Mouse (Mus musculus) left cerebral cortex, adult 8-10 months (tissue): ENCODE data around the gene Gm20431. TPM values are rescaled to one million over a fixed set of nuclear protein-coding genes. Genes with fewer than 3 reads are reported as not detected.

Experiments
- DNase-seq, 2 experiments: peaks; one replicate each; pipeline ENCODE4 v3.0.0; 2022; ENCODE audit warnings: low spot score in 2 of 2
- total RNA-seq, 4 experiments: library from RNA; stranded (reverse); gene quantifications; 2 replicates each; pipeline ENCODE4 v1.2.4; 2022

Gm20431 gene
- total RNA-seq, 4 experiments from 2014 or later, result 26.0 to 42.5 (median 32.6) TPM

DNA sequence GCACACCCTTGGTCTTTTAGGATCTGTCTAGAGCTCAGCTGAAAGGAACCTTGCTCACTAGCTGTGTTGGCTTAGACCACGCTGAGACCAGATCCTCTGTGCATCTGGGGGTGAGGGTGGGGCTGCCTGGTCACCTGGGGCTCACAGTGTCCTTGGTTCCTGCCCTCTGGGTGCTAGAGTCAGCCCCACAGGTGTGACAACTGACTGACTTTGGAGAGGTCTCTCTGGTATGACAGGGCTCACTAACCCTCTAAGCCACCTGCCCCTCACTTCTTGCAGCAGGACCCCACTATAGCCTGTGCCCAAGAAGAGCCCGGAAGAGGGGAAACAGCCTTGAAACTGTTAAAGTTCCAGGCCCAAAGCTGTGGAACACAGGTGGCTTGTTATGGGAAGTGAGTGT, 58.9 kb downstream of the Gm20431 start:
- no peak for DNase-seq

DNA sequence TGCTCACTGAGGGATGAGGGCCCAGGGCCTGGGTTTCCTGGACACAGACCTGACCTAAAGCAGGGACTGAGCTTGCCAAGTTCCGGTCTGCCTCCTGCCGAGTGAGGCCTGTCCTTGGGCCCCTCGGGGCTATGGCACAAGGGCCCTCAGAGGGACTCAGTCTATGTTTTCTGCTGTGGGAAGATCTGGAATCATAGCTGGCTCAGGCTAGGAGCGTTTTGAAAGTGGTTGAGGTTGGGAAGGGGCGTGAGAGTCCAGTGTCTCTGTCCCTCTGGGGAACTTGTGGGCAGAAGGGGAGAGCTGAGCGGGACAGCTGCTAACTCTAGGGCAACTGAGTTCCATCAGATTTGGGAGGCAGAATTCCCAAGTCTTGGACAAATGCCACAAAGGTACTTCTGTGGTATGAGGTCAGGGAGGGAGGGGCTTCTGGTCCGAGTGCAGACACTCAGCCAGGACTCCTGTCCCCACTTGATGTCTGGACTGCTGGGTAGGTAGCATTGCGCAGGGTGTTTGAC, 60.8 kb downstream of the Gm20431 start:
- no peak for DNase-seq

DNA sequence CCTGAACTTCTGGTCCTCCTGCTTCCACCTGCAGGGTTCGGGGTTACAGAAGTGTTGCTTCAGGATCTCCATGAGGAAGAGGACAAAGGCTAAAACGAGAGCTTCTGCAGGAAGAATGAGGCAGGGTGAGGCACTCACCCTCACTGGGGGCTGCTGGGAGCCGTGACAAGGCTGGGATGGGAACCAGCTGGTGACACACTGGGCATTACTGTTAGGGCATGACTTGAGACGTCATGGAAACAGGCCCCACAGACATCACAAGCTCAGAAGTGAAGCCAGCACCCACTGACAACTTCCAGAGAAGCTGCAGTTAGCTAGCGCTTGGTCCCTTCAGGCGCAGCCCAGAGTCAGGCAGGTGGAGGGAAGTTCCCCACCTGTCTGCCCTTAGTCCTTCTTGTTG, 61.4 kb downstream of the Gm20431 start:
- DNase-seq, result no peak

DNA sequence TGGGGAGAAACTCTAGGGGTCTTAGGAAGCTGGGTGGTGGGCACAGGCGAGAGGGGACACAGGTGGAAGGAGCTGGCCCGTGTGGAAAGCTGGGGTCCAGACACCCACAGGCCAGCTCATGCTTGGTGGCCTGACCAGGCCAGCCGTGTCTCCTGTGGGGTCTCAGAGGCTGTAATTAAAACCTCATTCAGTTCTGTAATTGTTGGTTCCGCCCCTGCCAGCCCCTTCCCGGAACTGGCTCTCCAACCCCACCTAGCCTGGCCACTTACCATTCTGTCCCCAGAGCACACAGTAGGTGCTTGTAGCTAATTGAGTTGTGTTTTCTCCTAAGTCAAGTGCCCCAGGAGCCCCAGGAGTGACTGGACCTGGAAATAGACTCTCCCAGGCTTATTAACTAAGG, 62.1 kb downstream of the Gm20431 start:
- no peak for DNase-seq

DNA sequence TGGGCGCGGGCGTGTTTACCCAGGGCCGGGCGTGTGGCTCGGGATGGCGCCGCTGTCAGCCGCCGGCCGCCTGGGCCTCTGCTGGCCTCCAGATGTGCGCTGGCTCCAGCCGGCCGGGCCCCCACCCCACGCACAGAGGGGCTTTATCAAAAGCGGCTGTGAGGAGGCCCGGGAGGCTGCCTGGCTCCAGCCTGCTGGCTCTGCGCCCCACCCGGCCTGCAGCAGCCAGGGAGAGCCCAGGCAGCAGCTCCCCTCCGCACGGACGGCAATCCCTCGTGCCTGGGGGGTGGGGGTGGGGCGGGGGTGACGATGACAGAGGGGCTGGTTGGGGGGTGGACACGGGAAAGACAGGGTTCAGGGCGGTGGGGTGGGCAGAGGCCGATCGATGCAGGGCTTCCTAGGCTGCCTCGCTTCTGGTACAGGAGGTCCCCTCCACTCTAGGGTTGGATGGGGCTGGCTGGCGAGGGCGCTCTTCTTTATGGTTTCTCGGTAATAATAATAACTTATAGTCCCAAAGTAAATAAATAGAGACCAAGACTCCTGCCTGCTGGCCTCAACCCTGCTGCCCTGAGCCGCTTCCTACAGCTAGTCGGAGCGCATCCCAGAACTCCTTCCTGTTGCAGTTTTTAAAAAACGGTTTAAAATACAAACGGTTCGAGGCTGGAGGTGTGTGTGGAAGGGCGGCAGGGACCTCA, 63.7 kb downstream of the Gm20431 start:
- DNase-seq, result no peak

DNA sequence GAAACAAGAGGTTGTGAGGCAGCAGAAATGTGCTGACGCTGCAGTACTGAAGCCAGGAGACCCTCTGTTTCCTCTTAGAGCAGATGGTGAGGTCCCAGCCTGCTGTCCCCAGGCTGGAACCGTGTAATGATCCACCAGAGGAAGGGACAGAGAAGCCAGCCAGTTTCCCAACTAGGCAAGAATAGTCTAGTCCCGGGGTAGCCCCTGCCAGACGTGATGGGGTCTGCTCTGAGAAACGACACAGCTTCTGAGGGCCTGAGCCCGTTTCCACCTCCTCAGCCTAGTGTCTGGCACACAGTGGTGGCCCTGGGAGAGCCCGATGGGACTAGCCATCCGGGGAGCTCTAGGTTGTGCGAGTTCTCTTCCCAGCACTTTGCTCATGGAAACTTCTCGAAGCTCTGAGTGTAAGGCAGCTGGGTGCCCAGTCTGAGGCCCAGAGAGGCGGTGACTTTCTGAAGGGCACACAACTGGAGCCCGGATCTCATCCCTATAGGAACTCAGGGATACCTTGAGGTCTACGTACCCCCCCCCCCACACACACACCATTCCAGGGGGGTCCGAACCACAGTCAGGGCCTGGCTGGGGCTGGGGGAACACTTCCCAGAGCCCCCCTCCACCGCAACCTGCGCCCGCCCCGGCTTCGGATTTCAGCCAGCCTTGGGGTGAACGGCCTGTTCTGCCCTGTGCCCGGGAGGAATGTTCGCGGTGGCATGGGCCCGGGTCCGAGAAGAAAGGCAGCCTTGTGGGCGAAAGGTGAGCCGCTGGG, 64.4 kb downstream of the Gm20431 start:
- DNase-seq, result no peak

DNA sequence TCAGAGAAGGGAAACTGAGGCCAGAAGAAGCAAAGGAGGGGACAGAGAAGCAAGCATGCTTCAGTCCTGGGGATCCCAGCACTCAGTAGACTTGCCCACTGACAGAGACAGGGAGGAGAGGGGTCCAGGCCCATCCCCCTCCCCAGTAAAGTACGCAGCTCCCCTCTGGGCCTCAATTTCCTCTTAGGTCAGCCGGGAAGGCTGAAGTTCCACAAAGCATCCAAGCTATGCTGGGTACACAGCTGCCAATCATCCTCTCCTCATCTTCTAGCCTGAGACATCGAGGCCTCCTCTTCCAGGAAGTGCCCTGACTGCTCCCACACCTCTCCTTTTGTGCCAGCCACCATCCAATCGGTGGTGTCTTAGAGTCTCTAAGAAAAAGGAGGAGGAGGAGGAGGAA, 65.0 kb downstream of the Gm20431 start:
- DNase-seq, result no peak

DNA sequence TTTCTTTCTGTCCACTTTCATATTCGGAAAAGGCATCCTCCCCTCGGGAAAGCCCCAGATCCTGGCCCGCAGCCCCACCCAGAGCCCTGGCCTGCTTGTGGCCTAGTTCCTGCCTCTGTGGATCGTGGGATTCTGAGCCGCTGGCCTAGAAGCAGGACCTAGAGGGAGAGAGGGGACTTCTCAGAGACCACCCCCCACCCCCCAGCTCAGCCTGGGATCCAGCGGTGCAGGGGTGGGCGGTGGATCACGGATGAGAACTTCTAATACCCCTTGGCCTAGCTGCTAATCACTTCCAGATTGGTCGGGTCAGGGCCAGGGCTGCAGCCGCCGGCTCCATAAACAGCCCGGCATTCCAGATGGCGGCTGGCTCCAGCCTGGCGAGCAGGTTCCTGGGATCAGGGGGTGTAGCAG, 65.5 kb downstream of the Gm20431 start:
- DNase-seq, result no peak

DNA sequence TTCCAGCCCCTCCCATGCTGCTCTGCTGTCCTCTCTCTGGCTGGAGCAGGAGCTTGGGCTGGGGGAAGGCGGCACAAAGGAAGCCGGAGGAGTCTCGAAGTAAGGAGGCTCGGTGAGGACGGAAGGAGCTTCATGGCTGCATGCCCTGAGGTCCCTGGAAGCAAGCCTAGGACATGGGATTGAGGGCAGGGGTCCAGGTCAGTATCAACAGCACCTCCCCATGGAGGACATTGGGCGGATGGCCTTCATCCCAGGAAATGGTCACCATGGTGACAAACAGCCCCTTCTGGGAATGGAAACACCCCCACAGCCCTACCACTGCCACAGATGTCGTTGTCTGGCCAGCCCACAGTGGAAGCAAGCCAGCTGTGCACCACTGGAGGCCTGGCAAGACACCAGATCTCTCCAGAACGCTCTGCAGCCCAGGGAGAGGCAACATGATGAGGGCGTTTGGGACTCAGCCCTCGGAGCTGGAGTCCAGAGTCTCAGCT, 66.8 kb downstream of the Gm20431 start:
- peak; percentile 32 to 60 for DNase-seq

DNA sequence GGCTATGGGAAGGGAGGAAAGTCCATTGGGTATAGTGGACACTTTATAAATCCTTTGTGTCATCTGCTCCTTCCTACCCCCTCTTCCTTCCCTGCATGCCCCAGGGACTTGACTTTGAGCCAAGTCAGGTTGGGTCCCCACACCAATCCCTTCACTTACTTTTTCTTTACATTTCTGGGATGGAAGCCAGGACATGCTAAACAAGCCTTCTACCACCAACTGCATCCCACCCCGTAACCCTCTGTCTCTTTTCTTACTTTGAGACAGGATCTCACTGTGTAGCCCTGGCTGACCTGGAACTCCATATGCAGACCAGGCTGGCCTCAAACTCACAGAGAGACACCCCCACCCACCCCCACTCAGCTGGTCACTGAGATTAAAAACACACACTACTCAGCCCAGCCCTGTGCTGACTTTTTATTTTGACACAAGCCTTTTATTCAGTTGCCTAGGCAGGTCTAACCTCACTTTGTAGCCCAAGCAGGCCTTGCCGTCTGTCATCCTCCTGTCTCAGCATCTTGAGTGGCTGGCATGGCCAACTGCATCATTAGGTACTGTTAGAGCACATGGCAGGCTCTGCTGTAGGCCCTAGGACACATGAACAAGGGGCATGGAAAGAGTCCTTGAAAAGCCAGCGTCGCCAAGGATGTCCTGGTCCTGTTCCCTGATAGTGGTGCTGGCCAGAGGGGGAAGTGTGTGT, 67.6 kb downstream of the Gm20431 start:
- DNase-seq, result no peak

DNA sequence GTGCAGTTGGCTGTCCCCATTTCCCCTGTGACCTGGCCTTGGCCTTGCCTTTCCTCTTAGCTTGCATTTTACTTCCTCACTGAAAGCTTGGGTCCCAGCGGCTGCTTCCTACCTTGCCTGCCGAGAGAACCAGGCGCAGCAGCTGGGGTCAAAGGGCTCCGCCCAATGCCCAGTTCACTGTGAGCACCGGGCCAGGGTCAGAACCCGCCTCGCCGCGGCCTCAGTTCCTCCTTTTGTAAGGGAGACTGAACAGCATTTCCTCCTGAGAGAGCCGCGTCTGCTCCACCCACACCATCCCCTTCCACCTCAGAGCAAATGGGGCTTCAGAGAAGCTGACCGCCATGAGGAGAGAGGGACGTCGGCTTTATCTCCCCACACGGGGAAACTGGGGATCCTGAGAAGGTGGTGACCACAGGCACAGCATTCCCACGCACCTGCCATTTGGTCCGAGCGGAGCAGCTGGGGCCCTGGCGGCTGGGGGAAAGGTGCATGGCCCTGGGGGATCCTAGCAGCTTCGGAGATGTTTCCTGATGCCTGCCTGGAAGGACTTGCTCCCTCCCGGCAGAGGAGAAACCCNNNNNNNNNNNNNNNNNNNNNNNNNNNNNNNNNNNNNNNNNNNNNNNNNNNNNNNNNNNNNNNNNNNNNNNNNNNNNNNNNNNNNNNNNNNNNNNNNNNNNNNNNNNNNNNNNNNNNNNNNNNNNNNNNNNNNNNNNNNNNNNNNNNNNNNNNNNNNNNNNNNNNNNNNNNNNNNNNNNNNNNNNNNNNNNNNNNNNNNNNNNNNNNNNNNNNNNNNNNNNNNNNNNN, 72.3 kb downstream of the Gm20431 start:
- no peak for DNase-seq

DNA sequence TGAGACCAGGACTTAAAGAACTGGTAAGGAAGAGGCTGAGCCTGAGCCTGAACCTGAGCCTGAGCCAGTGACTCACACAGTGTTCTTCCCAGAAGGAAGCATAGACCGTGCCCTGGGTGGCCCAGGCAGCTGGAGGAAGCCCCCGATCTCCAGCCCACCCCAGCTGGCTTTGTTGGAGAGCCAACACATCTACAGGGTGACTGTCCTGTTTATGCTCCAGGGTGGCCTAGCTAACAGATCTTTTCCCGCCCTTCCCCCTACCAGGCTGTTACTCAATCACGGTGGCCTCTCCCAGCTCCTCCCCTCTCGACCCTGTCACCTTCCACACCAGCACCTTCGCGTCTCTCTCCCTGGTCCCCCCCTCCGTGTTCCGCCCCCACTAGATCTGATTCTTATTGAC, 74.3 kb downstream of the Gm20431 start:
- DNase-seq, result no peak

DNA sequence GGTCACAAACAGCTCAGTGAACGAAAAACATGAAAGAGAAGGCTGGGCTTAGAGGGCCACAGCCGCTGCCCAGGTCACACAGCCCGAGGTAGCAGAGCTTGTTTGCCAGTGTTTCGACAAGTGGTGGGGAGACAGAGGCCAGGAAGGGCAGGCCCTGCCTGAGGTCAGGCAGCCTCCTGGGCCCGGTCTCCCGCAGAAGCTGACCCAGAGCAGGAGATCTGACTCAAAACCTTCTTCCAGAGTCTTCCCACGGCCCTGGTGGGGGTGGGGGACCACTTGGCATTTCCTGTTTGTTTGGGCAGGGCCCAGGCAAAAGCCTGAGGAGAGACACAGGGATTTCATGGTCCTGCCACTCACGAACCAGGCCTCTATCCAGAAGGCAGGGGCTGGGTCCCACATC, 75.3 kb downstream of the Gm20431 start:
- no peak for DNase-seq

DNA sequence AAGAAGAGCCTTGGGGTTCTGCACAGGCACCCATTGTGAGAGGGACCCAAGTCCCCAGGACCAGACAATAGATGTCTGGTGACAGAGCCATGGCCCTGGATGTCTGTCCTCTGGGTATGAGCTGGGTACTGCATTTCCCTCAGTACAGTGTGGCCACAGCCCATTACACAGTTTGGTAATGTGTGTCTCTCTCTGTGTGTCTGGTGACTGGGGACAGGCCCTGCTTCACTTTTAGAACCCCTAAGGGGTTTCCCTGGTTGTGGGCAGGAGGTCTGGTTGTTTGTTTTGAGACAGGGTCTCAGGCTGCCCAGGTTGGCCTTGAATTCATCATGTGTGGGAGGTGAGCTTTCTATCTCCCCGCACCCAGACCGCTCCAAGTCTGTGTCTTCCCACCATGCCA, 76.0 kb downstream of the Gm20431 start:
- DNase-seq, result no peak

DNA sequence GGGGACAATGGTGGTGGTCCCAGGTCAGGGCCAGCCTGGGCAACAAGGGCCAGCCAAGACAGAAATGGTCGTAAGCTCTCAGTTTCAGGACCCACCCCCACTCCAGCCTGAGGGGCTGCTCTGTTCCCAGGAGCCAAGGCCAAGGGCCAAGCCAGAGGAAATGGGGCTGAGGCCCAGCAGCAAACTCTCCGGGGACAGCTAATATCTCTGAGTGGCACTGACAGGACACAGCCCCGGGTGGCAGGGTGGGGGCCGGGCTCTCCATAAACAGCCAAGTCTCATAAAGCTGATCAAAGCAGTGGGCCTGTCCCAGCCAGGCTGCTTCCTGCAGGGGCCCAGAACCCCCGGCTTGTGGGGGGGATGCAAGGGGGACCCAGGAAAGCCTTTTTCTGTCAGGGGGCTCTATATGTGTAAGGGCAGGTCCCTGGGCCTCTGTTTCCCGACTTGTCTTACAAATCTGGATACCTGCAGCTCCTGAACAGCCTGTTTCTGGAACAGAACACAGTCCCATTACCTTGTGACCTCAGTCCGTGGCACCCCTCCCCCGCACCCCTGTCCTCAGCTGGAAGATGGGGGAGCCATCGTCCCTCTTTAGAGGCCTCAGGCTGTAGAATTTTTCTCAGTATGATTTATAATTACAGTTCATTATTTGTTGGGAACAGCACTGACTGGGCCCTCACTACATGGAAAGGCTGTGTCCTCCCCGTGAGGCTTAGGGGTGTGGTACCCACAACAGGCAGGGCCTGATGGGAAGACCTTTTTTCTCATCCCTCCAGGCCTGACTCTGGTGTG, 77.9 kb downstream of the Gm20431 start:
- no peak for DNase-seq

DNA sequence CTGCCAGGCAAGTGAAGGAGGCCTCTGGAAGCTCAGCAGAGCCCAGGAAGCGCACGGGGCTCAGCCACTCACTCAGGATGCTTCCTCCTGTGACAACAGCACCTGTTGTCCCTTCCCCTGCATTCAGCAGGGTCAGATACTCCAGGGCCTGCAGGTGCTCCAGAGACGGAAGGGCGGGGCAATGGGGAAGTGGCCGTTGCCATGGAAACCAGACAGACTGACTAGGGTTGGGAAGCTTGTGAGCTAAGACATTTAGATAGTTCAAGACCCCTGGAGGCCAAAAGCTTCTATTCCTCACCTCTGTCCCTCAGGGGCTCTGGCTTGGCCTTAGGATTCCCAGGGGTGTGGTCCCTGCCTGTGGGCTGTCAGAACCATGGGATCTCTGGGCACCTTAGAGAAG, 82.8 kb downstream of the Gm20431 start:
- no peak for DNase-seq

DNA sequence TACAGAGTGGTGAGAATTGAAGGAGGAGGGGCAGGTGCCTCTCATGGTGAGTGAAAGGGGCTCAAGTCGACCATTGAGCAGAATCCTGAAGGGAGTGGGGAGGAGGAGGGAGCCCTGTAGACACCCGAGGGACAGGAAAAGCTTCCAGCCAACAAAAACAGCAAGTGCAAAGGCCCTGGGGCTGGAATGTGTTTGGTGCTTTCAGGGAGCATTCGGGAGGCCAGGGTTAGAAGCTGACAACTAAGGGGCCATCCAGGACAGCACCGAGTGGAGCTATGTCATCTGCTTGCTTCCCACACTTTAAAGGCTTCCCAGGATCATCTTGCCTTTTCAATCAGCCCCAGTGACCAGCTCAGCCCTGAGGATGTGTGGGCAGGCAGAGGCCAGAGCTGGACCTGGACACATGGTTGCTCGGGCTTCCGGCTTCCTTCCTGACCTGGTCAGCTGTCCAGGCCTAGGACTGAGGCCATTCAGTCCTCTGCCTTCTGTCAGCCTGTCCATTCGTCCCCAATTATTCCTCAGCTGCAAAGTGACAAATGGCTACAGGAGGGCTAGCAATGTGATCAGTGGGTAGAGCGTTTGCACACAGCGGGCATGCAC, 84.0 kb downstream of the Gm20431 start:
- no peak for DNase-seq

DNA sequence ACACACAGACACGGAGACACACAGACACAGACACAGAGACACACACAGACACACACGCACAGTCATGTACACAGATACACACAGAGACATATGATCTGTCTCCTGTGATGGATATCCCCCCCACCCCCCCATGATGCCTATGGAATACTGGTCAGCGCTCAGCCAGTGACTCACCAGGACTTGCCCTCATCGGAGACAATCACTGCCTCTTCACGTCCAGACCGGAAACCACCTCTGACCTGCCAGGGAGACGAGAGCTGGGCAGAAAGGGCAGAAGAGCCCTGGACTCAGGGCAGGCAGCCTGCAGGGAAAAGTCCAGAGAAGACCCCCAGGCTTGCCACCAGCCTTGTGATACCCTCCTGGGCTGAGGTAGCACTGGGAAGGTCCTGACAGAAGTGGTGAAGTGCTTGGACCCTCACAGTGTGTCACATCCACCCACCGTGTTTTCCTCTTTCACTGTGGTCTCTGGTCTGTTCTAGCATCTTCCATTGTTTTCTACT, 85.1 kb downstream of the Gm20431 start:
- no peak for DNase-seq

DNA sequence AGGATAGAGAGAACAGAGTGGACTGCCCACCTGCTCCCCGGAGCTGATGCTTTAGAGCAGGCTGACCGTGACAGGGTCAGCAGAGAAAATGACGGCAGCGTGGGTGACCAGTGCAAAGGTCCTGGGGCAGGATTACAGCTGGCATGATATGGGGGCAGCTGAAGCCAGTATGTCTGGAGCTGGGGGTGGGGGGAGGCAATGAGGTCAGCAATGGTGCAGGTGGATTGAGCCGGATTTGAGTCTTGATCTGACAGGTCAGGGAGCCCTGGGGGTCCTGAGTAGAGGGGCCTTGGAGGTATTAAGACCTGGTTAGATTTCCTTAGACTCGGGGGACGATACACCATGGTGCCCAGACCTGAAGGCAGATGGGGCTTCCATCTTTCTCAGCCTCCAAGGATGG, 85.7 kb downstream of the Gm20431 start:
- DNase-seq, result no peak

DNA sequence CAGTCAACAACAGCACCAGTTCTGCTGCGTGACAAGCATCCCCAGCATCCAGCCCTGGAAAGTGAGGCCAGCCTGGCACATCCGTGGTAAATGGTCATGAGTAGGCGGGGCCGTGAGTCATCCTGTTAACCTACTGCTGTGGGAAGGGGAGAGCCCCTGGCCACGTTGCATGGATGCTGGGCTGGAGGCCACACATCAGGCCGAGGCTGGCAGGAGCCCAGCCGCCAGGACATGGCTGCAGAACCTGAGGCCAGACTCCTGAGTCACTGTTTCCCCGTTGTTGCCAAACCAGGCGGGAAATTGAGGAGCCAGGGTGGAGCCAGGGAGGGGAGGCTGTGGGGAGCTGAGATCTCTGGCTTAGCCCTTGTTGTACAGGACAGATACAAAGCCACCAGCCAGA, 86.5 kb downstream of the Gm20431 start:
- no peak for DNase-seq
